Mouse (Mus musculus) bone marrow macrophage, adult 2 months (primary cell): ENCODE measurements around the gene Stk32c.

Source experiments
- CTCF ChIP-seq: IDR thresholded peaks from 2 replicates; pipeline ENCODE4 v1.5.1; 2012; ENCODE audit warnings: low read depth, mild to moderate bottlenecking, low read length, moderate library complexity
- POLR2A ChIP-seq: IDR thresholded peaks from 2 replicates; pipeline ENCODE4 v1.6.1; 2012; ENCODE audit warnings: mild to moderate bottlenecking, low read depth, low read length, borderline replicate concordance

GRCm38 (mm10) chr7:139212754-139213745 lies at the start of gene Stk32c, which contains the start of gene Lrrc27:
- TF ChIP-seq CTCF (no peak), POLR2A (no peak)
